Mouse (Mus musculus) spleen, adult 2 months (tissue): ENCODE data around the gene Avl9.

Experiments
- CTCF ChIP-seq: fragments of 200-500 bp; IDR thresholded peaks from 2 replicates; pipeline ENCODE4 v1.5.1; 2011; ENCODE audit warnings: mild to moderate bottlenecking, inconsistent platforms; ENCODE audit not compliant: insufficient read depth, insufficient read length, insufficient replicate concordance; ENCODE audit errors: extremely low read depth
- POLR2A ChIP-seq: fragments of 200-500 bp; IDR thresholded peaks from 2 replicates; pipeline ENCODE4 v1.6.1; 2011; ENCODE audit warnings: low read depth, low read length, inconsistent platforms

- TF ChIP-seq POLR2A (no peak), CTCF (peak; percentile 59; the same call in 1 of the 2 replicates)
Measured at GRCm38 (mm10) chr6:56691205-56691604, 23.5 kb upstream of the Avl9 start.
